Mouse (Mus musculus) erythroblast, embryonic 14.5 days (primary cell): ENCODE results near the gene Ovol1.

Experiments
- GATA1 ChIP-seq: IDR thresholded peaks from 2 replicates; pipeline ENCODE4 v1.6.1; 2012; ENCODE audit warnings: low read length, inconsistent platforms, mixed read lengths
- TAL1 ChIP-seq: IDR thresholded peaks from 3 replicates; pipeline ENCODE4 v1.6.1; 2012; ENCODE audit warnings: low read length, inconsistent platforms, mixed read lengths

- TF ChIP-seq GATA1, result no peak
- no peak for TF ChIP-seq TAL1
Observed at GRCm38 (mm10) chr19:5560457-5561041, at the start of gene Ovol1.
